Mouse (Mus musculus) kidney, adult 2 months (tissue): ENCODE data around the gene Rin1.

Experiments
- CTCF ChIP-seq: fragments of 200-500 bp; conservative IDR thresholded peaks from 2 replicates; pipeline ENCODE4 v1.5.1; 2011; ENCODE audit warnings: low read depth, mild to moderate bottlenecking, control low read depth, low read length, moderate library complexity, mixed read lengths; ENCODE audit not compliant: insufficient read depth, insufficient read length
- POLR2A ChIP-seq: fragments of 200-500 bp; IDR thresholded peaks from one replicate; pipeline ENCODE4 v1.6.1; 2011; ENCODE audit warnings: low read depth, low read length, control low read depth

DNA sequence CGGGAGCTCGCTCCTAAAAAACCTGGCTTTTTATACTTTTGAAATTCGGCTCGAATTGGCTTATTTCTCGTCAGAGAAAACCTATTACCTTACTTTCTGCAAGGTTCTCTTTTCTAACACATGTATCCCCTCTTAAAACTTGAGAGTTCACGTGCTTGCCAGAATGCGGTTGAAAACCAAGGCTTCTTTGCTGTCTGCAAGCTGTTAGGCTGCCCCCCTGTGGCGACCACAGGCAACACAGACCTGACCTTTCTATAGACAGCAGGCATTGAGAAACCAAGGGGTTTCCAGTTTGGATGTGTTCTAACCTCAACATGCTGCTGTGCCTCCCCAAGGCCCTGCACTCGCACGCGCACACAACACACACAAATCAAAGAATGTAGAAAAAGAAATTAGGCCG lies 33.5 kb upstream of the Rin1 start:
- TF ChIP-seq CTCF, result peak; percentile 79
- TF ChIP-seq POLR2A, result no peak
